Mouse (Mus musculus) small intestine, adult 2 months (tissue): Measurements from ENCODE around the gene Parp12. TPM values are rescaled to one million over a fixed set of nuclear protein-coding genes. Genes with fewer than 3 reads are reported as not detected.

Experiments used
- H3K27ac ChIP-seq: fragments of 200-500 bp; 2 replicates; pipeline ENCODE4 v1.5.1; 2012; ENCODE audit warnings: low read depth, low read length, control low read depth, inconsistent platforms; ENCODE audit not compliant: insufficient read depth
- H3K27me3 ChIP-seq: fragments of 200-500 bp; 2 replicates; pipeline ENCODE4 v1.6.1; 2012; ENCODE audit warnings: mild to moderate bottlenecking, moderate library complexity, low read length, inconsistent platforms; ENCODE audit not compliant: control insufficient read depth, insufficient read depth
- H3K36me3 ChIP-seq: fragments of 200-500 bp; 2 replicates; pipeline ENCODE4 v1.6.1; 2012; ENCODE audit warnings: mild to moderate bottlenecking, low read length, control low read depth, inconsistent platforms; ENCODE audit not compliant: control insufficient read depth, insufficient read depth
- H3K4me1 ChIP-seq: fragments of 200-500 bp; 2 replicates; pipeline ENCODE4 v1.6.1; 2012; ENCODE audit warnings: low read length, inconsistent platforms, mixed read lengths; ENCODE audit not compliant: control insufficient read depth, insufficient read depth, insufficient read length
- H3K4me3 ChIP-seq: fragments of 200-500 bp; 2 replicates; pipeline ENCODE4 v1.5.1; 2012; ENCODE audit warnings: low read depth, mild to moderate bottlenecking, control low read depth, inconsistent platforms, low read length, moderate library complexity
- CTCF ChIP-seq: fragments of 200-500 bp; IDR thresholded peaks from 2 replicates; pipeline ENCODE4 v1.5.1; 2012; ENCODE audit warnings: low read depth, mild to moderate bottlenecking, control low read depth, inconsistent platforms, low read length, moderate library complexity, mixed read lengths; ENCODE audit not compliant: insufficient replicate concordance, insufficient read length; ENCODE audit errors: extremely low read depth
- POLR2A ChIP-seq: fragments of 200-500 bp; IDR thresholded peaks from 2 replicates; pipeline ENCODE4 v1.6.1; 2012; ENCODE audit warnings: low read depth, mild to moderate bottlenecking, control low read depth, inconsistent platforms, low read length, moderate library complexity
- WGBS: fragments of 180-500 bp; shearing (Covaris S2); methylation state at CpG from one replicate; pipeline ENCODE4 v1.1.7; 2018; 5-methylcytosine and 5-hydroxymethylcytosine counted together
- polyA plus RNA-seq: library from polyadenylated mRNA; depleted of rRNA; stranded (reverse); fragments of >200 nt; gene quantifications from 2 replicates; pipeline ENCODE4 v1.2.3, GENCODE M21; 2012

Gene Parp12
- polyA plus RNA-seq, 1 experiment = 103 TPM

GRCm38 (mm10) chr6:39120685-39121084 lies 2.5 kb upstream of the Parp12 start:
- TF ChIP-seq CTCF (no peak), POLR2A (no peak)
- WGBS = 47% methylated on average over 3 of the region's 3 CpGs
- no peak overlapping the region for H3K4me3 ChIP-seq
- H3K27ac ChIP-seq = no peak overlapping the region
- 0 out of 2 replicates have a peak, but pooled peaks cover 2% of the 10 kb centered on the region for H3K36me3 ChIP-seq
- H3K27me3 ChIP-seq = no peaks in the 10 kb centered on the region
- peaks cover 5% of the 10 kb centered on the region; the same call in 1 of the 2 replicates for H3K4me1 ChIP-seq

GRCm38 (mm10) chr6:39118456-39118881 lies 320 bp upstream of the Parp12 start:
- WGBS = 15% methylated on average over 49 of the region's 49 CpGs

GRCm38 (mm10) chr6:39115438-39115837 lies 2.7 kb downstream of the Parp12 start:
- peak overlapping the region; percentile 57 for H3K27ac ChIP-seq
- H3K36me3 ChIP-seq = peaks cover 24% of the 10 kb centered on the region
- H3K4me1 ChIP-seq = peaks cover 10% of the 10 kb centered on the region; the same call in 1 of the 2 replicates
- WGBS = 83% methylated on average over 1 of the region's 1 CpGs
- TF ChIP-seq POLR2A (no peak), CTCF (no peak)
- no peak overlapping the region for H3K4me3 ChIP-seq
- H3K27me3 ChIP-seq = no peaks in the 10 kb centered on the region

More at GRCm38 (mm10) chr6:39118456-39118881, 320 bp upstream of the Parp12 start:
- Histone ChIP-seq H3K4me3 (peak overlapping the region; percentile 87), H3K27me3 (no peaks in the 10 kb centered on the region), H3K4me1 (peaks cover 10% of the 10 kb centered on the region; the same call in 1 of the 2 replicates), H3K36me3 (peaks cover 5% of the 10 kb centered on the region; the same call in 1 of the 2 replicates), H3K27ac (peak overlapping the region; percentile 84)
- TF ChIP-seq POLR2A = no peak

- TF ChIP-seq CTCF = no peak
- no peak for TF ChIP-seq POLR2A
- 97% methylated on average over 3 of the region's 3 CpGs for WGBS
These were observed 5.0 kb downstream of the Parp12 start for GRCm38 (mm10) chr6:39113141-39113540.

GRCm38 (mm10) chr6:39112701-39113100 lies 5.4 kb downstream of the Parp12 start:
- Histone ChIP-seq H3K27me3 (no peaks in the 10 kb centered on the region), H3K4me1 (peaks cover 7% of the 10 kb centered on the region; the same call in 1 of the 2 replicates), H3K36me3 (peaks cover 31% of the 10 kb centered on the region), H3K4me3 (no peak overlapping the region), H3K27ac (no peak overlapping the region)
- TF ChIP-seq POLR2A (no peak), CTCF (no peak)
- 82% methylated on average over 3 of the region's 3 CpGs for WGBS

More at GRCm38 (mm10) chr6:39113141-39113540, 5.0 kb downstream of the Parp12 start:
- H3K36me3 ChIP-seq = peaks cover 31% of the 10 kb centered on the region
- no peak overlapping the region for H3K27ac ChIP-seq
- peaks cover 7% of the 10 kb centered on the region; the same call in 1 of the 2 replicates for H3K4me1 ChIP-seq
- no peaks in the 10 kb centered on the region for H3K27me3 ChIP-seq
- no peak overlapping the region for H3K4me3 ChIP-seq

- Histone ChIP-seq H3K4me3 (no peak overlapping the region), H3K4me1 (peaks cover 2% of the 10 kb centered on the region; the same call in 1 of the 2 replicates), H3K27me3 (no peaks in the 10 kb centered on the region), H3K36me3 (peaks cover 45% of the 10 kb centered on the region), H3K27ac (no peak overlapping the region)
- 81% methylated on average over 2 of the region's 2 CpGs for WGBS
- no peak for TF ChIP-seq POLR2A
- no peak for TF ChIP-seq CTCF
These were observed 11.3 kb downstream of the Parp12 start for GRCm38 (mm10) chr6:39106812-39107211.

GRCm38 (mm10) chr6:39104631-39105030 lies 13.5 kb downstream of the Parp12 start:
- Histone ChIP-seq H3K27me3 (no peaks in the 10 kb centered on the region), H3K4me3 (no peak overlapping the region), H3K4me1 (peaks cover 2% of the 10 kb centered on the region; the same call in 1 of the 2 replicates), H3K36me3 (peaks cover 35% of the 10 kb centered on the region), H3K27ac (no peak overlapping the region)
- TF ChIP-seq POLR2A (no peak), CTCF (no peak)
- WGBS = 86% methylated on average over 4 of the region's 4 CpGs
